Mouse (Mus musculus) brain, embryonic 14.5 days (tissue): ENCODE data around the gene Vapa.

Experiments
- CTCF ChIP-seq: fragments of 200-500 bp; IDR thresholded peaks from 2 replicates; pipeline ENCODE4 v1.5.1; 2012; ENCODE audit warnings: inconsistent platforms, mild to moderate bottlenecking, moderate library complexity, borderline replicate concordance; ENCODE audit not compliant: insufficient read depth, insufficient read length; ENCODE audit errors: extremely low read depth
- POLR2A ChIP-seq: fragments of 200-500 bp; IDR thresholded peaks from 2 replicates; pipeline ENCODE4 v1.6.1; 2012; ENCODE audit warnings: mild to moderate bottlenecking, inconsistent platforms, borderline replicate concordance; ENCODE audit not compliant: poor library complexity, insufficient read depth, insufficient read length, severe bottlenecking; ENCODE audit errors: extremely low read depth

GRCm38 (mm10) chr17:65641734-65642218 is 28.4 kb upstream of the Vapa start, which contains the start of gene Txndc2:
- TF ChIP-seq POLR2A = no peak
- TF ChIP-seq CTCF = no peak
